Mouse (Mus musculus): ENCODE data around the gene Mroh2a. TPM values are rescaled to one million over a fixed set of nuclear protein-coding genes. Genes with fewer than 3 reads are reported as not detected.

Mroh2a gene
- total RNA-seq, 2 experiments from 2014 or later: not detected

DNA sequence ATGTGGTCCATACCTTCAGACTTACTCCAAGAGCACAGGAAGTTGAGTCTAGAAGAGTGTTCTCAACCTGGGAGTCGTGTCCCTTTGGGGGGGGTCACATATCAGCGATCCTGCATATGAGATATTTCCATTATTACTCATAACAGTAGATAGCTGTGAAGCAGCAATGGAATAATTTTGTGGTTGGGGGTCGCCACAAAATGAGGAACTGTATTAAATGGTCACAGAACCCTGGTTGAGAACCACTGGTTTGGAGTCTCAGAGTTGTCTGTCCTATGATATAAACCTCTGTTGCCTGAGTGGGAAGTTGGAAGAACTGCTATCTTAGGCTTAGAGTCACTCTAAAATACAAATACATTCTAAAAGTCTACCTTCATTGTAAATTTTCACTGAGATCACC, 83.1 kb downstream of the Mroh2a start:
- no peak for DNase-seq (ENCODE audit: low spot score)

- DNase-seq (ENCODE audit: low spot score): no peak
Observed at GRCm38 (mm10) chr1:88310349-88310748, 83.6 kb downstream of the Mroh2a start.

Other genes with a start within 250 kb of the Mroh2a start
- 1 to 10 TPM; 7.9 to 8.8 TPM for gene Usp40, start 218.4 kb upstream of the Mroh2a start, total RNA-seq (2021)
- not detected for gene Ugt1a10, start 171.6 kb upstream of the Mroh2a start, total RNA-seq (2021)
- gene Ugt1a9, start 156.2 kb upstream of the Mroh2a start, total RNA-seq (2021): under 1 TPM in 1 of 2 experiments, not detected in 1; 0.14 TPM
- gene Ugt1a8, start 139.2 kb upstream of the Mroh2a start, total RNA-seq (2021): not detected
- under 1 TPM; 0.31 to 0.37 TPM for gene Ugt1a7c, start 131.9 kb upstream of the Mroh2a start, total RNA-seq (2021)
- gene Ugt1a6b, start 123.7 kb upstream of the Mroh2a start, total RNA-seq (2021): under 1 TPM; 0.34 to 0.64 TPM
- 1 to 10 TPM in 1 of 2 experiments, under 1 TPM in 1; 0.66 to 1.4 TPM for gene Ugt1a6a, start 92.2 kb upstream of the Mroh2a start, total RNA-seq (2021)
- under 1 TPM in 1 of 2 experiments, not detected in 1; 0.14 TPM for gene Ugt1a5, start 61.0 kb upstream of the Mroh2a start, total RNA-seq (2021)
- under 1 TPM in 1 of 2 experiments, not detected in 1; 0.09 TPM for gene Ugt1a2, start 26.4 kb upstream of the Mroh2a start, total RNA-seq (2021)
- gene Dnajb3, start 21.2 kb upstream of the Mroh2a start, total RNA-seq (2021): not detected
- gene Ugt1a1, start 15.0 kb upstream of the Mroh2a start, total RNA-seq (2021): under 1 TPM in 1 of 2 experiments, not detected in 1; 0.09 TPM
- 1 to 10 TPM; 5.4 to 5.8 TPM for gene Hjurp, start 50.6 kb downstream of the Mroh2a start, total RNA-seq (2021)
- gene Trpm8, start 50.7 kb downstream of the Mroh2a start, total RNA-seq (2021): not detected
- gene Spp2, start 180.0 kb downstream of the Mroh2a start, total RNA-seq (2021): not detected